Mouse (Mus musculus) brain, adult 10 weeks (tissue): ENCODE measurements around the gene Gkn1. TPM values are rescaled to one million over a fixed set of nuclear protein-coding genes. Genes with fewer than 3 reads are reported as not detected.

Experiments used
- polyA plus RNA-seq: library from polyadenylated mRNA; stranded (reverse); fragments of 350-450 nt; fragmentation: Illumina TruSeq; extraction: RNeasy Lipid Tissue Mini Kit (QIAGEN cat#74804); gene quantifications from one replicate; pipeline ENCODE4 v1.2.3, GENCODE M21; 2015; ENCODE audit warnings: low read depth, low replicate concordance

The Gkn1 gene
- not detected for polyA plus RNA-seq

DNA sequence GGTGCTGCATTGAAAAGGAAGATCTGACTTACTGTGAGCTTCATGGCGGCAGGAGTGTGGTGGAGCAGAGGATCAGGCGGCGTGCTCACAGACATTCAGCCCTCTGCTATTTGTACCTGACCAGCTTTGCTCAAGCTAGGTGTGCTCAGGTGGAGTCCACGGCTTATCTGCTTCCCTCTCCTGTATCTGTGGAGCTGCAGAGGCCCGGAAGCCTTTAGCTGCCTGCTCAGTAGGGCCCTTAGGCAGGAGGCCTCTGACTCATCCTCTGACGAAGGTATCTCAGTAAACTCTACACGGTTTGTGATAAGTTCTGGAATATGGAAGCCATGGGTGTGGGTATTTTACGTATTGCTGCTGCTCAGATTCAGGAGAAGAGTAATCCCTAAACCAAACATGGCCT lies at the start of gene Gkn1:
Gene Gkn1, minus strand, starts transcription at position 114 of the 400 bp plus-strand sequence.

DNA sequence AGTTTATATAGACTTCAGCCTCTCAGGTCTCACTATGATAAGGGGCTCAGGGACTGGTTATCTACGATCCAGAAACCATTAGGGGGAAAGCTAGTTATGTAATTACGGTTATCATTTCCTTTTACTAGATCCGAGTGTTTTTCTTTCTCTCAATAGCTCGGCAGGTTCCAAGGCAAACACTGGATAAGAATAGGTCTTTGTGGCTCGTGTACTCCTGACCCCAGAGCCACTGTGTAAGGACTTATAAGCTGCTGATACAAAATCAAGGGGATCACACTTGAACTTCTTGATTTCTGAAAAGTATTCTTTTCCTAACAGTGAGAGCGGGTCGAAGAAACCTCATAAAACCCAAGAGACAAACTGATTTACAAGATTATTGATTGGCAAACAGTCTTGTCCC lies 38.1 kb upstream of the Gkn1 start, which contains the start of gene Gkn3:
Gene Gkn3, minus strand, starts transcription at position 59 of the 400 bp plus-strand sequence.

DNA sequence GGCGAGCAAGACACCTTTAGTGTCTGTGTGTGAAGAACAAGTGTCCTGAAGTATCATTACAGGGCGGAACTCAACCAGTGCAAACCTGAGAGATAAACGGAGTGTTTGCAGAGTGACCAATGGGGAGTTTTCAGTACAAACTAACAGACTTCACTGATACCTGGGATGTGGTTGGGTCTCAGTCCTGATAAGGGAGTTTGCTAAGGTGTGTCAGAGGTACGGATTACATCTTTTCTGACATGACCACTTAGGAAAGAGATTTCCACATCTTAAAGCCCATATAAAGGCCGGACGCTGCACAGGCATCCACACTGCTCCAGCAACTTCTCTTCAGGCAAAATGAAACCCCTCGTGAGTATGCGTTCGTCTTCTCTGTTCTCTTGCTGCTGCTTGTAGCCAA lies 22.3 kb upstream of the Gkn1 start, which contains the start of gene Gkn2:
Gene Gkn2, plus strand, starts transcription at position 301 of the 400 bp plus-strand sequence.

DNA sequence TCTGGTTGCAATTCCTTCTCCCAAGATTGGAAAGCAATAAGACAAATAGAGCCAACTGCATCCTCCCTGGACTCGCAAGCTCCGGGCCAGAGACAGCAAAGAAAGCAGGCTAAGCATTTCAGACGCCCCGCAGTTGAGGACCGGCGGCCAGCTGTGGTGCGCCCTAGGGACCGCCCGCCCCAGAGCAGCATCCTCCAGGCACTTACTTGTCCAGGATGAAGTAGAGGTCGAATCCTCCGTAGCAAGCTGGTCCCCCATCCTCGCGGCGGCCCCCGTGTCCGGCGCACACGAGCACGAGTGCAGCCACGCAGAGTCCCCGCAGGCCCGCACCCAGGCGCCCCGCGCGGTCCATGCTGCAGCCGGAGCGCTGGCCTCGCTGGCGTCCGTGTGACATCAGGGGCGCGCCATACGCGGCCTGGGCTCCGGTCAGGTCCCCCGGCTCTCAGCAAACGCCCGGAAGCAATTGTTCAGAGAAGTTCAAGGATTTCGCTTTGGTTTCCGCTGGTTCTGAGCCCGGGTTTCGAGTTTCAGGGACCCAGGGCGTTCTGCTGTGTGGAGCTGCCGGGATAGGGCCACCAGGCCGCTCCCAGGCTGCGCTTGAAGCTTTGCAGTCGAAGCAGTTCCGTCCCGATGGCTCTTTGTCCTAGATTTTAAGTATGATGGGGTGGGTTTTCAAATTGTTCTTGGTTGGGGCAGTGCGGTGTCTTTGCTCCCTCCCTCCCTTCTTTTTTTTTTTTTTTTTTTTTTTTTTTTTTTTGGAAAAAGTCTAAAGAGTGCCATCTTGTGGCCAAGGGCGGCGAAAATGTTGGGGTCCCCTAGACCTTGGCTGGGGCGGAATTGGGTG lies 15.4 kb downstream of the Gkn1 start, which contains the start of gene Antxr1:
Gene Antxr1, minus strand, starts transcription at position 731 of the 844 bp plus-strand sequence.

Other genes with a start within 250 kb of the Gkn1 start
- not detected for gene D6Ertd527e, start 246.2 kb downstream of the Gkn1 start, polyA plus RNA-seq
- 10.7 TPM for gene Antxr1, start 15.1 kb downstream of the Gkn1 start, polyA plus RNA-seq
- not detected for gene Gkn2, start 22.4 kb upstream of the Gkn1 start, polyA plus RNA-seq
- gene Gkn3, start 38.0 kb upstream of the Gkn1 start, polyA plus RNA-seq: 11.8 TPM
- gene Bmp10, start 78.1 kb upstream of the Gkn1 start, polyA plus RNA-seq: not detected
- 7.7 TPM for gene Arhgap25, start 182.3 kb upstream of the Gkn1 start, polyA plus RNA-seq
- gene Prokr1, start 239.8 kb upstream of the Gkn1 start, polyA plus RNA-seq: 0.28 TPM